Mouse (Mus musculus) MEL (cell line): ENCODE results near the gene Aplp1. TPM values are rescaled to one million over a fixed set of nuclear protein-coding genes. Genes with fewer than 3 reads are reported as not detected.

Source experiments
- DNase-seq: peaks from one replicate; pipeline ENCODE4 v3.0.0; 2011; ENCODE audit warnings: low read depth, low spot score
- H3K27ac ChIP-seq: 2 replicates; pipeline ENCODE4 v1.5.1; 2012; ENCODE audit warnings: low read depth, mild to moderate bottlenecking, control low read depth, low read length, moderate library complexity; ENCODE audit not compliant: control insufficient read depth
- H3K27me3 ChIP-seq, 2 experiments: fragments of 150-350 bp in 1 of 2; sonication (generic) in 1 of 2; 2 replicates each; pipeline ENCODE4 v1.6.1; 2012; ENCODE audit warnings: low read length in 2 of 2, mild to moderate bottlenecking in 2 of 2, improper control_type of control experiment in 1 of 2, moderate library complexity in 1 of 2; ENCODE audit not compliant: insufficient read depth in 2 of 2, control insufficient read depth in 1 of 2
- H3K36me3 ChIP-seq, 2 experiments: 2 replicates each; pipeline ENCODE4 v1.6.1; 2012 to 2014; ENCODE audit warnings: low read length in 2 of 2, improper control_type of control experiment in 1 of 2, inconsistent platforms in 1 of 2, mild to moderate bottlenecking in 1 of 2; ENCODE audit not compliant: insufficient read depth in 2 of 2, control insufficient read depth in 1 of 2
- H3K4me1 ChIP-seq, 2 experiments: fragments of 150-350 bp in 1 of 2; sonication (generic) in 1 of 2; 2 replicates each; pipeline ENCODE4 v1.6.1; 2012; ENCODE audit warnings: low read length in 2 of 2, improper control_type of control experiment in 1 of 2, mild to moderate bottlenecking in 1 of 2; ENCODE audit not compliant: insufficient read depth in 2 of 2, control insufficient read depth in 1 of 2
- H3K4me3 ChIP-seq, 2 experiments: fragments of 150-350 bp in 1 of 2; sonication (generic) in 1 of 2; 2 replicates each; pipeline ENCODE4 v1.5.1; 2012; ENCODE audit warnings: low read depth in 2 of 2, low read length in 2 of 2, mild to moderate bottlenecking in 2 of 2, moderate library complexity in 2 of 2, control low read depth in 1 of 2, improper control_type of control experiment in 1 of 2; ENCODE audit not compliant: control insufficient read depth in 1 of 2, insufficient read depth in 1 of 2
- H3K79me2 ChIP-seq: 2 replicates; pipeline ENCODE4 v1.6.1; 2012; ENCODE audit warnings: mild to moderate bottlenecking, low read length, moderate library complexity; ENCODE audit not compliant: control insufficient read depth, poor library complexity, insufficient read depth
- H3K9ac ChIP-seq: 2 replicates; pipeline ENCODE4 v1.6.1; 2012; ENCODE audit warnings: low read depth, mild to moderate bottlenecking, control low read depth, low read length, moderate library complexity; ENCODE audit not compliant: control insufficient read depth, poor library complexity, severe bottlenecking
- H3K9me3 ChIP-seq: fragments of 150-350 bp; sonication (generic); replicated peaks from 2 replicates; pipeline ENCODE4 v1.6.1; 2012; ENCODE audit warnings: mild to moderate bottlenecking, low read length, improper control_type of control experiment, moderate library complexity; ENCODE audit not compliant: insufficient read depth
- CHD1 ChIP-seq: IDR thresholded peaks from 2 replicates; pipeline ENCODE4 v1.6.1; 2012; ENCODE audit warnings: low read depth, mild to moderate bottlenecking, inconsistent platforms, low read length, improper control_type of control experiment
- CTCF ChIP-seq, 3 experiments: IDR thresholded peaks in 2 of 3; conservative IDR thresholded peaks in 1 of 3; 2 replicates each; pipeline ENCODE4 v1.5.1; 2011 to 2012; ENCODE audit warnings: low read length in 3 of 3, low read depth in 2 of 3, mild to moderate bottlenecking in 2 of 3, improper control_type of control experiment in 1 of 3, inconsistent platforms in 1 of 3, mixed read lengths in 1 of 3, moderate library complexity in 1 of 3; ENCODE audit not compliant: control insufficient read depth in 1 of 3, insufficient read depth in 1 of 3, poor library complexity in 1 of 3, severe bottlenecking in 1 of 3
- E2F4 ChIP-seq: IDR thresholded peaks from 2 replicates; pipeline ENCODE4 v1.6.1; 2011; ENCODE audit warnings: low read depth, low read length, improper control_type of control experiment, borderline replicate concordance
- ETS1 ChIP-seq: IDR thresholded peaks from 2 replicates; pipeline ENCODE4 v1.6.1; 2012; ENCODE audit warnings: low read depth, mild to moderate bottlenecking, inconsistent platforms, low read length, improper control_type of control experiment, moderate library complexity
- GABPA ChIP-seq: IDR thresholded peaks from 2 replicates; pipeline ENCODE4 v1.6.1; 2012; ENCODE audit warnings: low read depth, mild to moderate bottlenecking, inconsistent platforms, low read length, improper control_type of control experiment, moderate library complexity
- GATA1 ChIP-seq: IDR thresholded peaks from 2 replicates; pipeline ENCODE4 v1.6.1; 2011; ENCODE audit warnings: low read depth, low read length, improper control_type of control experiment
- HCFC1 ChIP-seq: IDR thresholded peaks from 2 replicates; pipeline ENCODE4 v1.6.1; 2012; ENCODE audit warnings: low read depth, mild to moderate bottlenecking, inconsistent platforms, low read length, improper control_type of control experiment, moderate library complexity
- MAZ ChIP-seq: IDR thresholded peaks from 2 replicates; pipeline ENCODE4 v1.6.1; 2012; ENCODE audit warnings: low read depth, mild to moderate bottlenecking, inconsistent platforms, low read length, improper control_type of control experiment
- MEF2A ChIP-seq: IDR thresholded peaks from 2 replicates; pipeline ENCODE4 v1.6.1; 2014; ENCODE audit warnings: low read depth, mild to moderate bottlenecking, inconsistent platforms, low read length, improper control_type of control experiment; ENCODE audit not compliant: poor library complexity, insufficient replicate concordance, severe bottlenecking; ENCODE audit errors: extremely low read depth
- MXI1 ChIP-seq: IDR thresholded peaks from 2 replicates; pipeline ENCODE4 v1.6.1; 2011; ENCODE audit warnings: mild to moderate bottlenecking, low read depth, low read length, improper control_type of control experiment
- MYC ChIP-seq: IDR thresholded peaks from 2 replicates; pipeline ENCODE4 v1.6.1; 2011; ENCODE audit warnings: low read depth, mild to moderate bottlenecking, low read length, improper control_type of control experiment, moderate library complexity
- NELFE ChIP-seq: IDR thresholded peaks from 2 replicates; pipeline ENCODE4 v1.6.1; 2011; ENCODE audit warnings: low read depth, low read length, improper control_type of control experiment
- NRF1 ChIP-seq: IDR thresholded peaks from 2 replicates; pipeline ENCODE4 v1.6.1; 2014; ENCODE audit warnings: low read depth, mild to moderate bottlenecking, inconsistent platforms, low read length, improper control_type of control experiment, moderate library complexity; ENCODE audit not compliant: poor library complexity, insufficient read depth, severe bottlenecking
- POLR2A ChIP-seq, 2 experiments: IDR thresholded peaks; 2 replicates each; pipeline ENCODE4 v1.6.1; 2011 to 2012; ENCODE audit warnings: low read length in 2 of 2, mild to moderate bottlenecking in 2 of 2, control low read depth in 1 of 2, improper control_type of control experiment in 1 of 2, low read depth in 1 of 2, moderate library complexity in 1 of 2; ENCODE audit not compliant: control insufficient read depth in 1 of 2, insufficient read depth in 1 of 2, poor library complexity in 1 of 2
- RAD21 ChIP-seq: IDR thresholded peaks from 2 replicates; pipeline ENCODE4 v1.6.1; 2011; ENCODE audit warnings: mild to moderate bottlenecking, low read depth, low read length, improper control_type of control experiment
- RCOR1 ChIP-seq: IDR thresholded peaks from 2 replicates; pipeline ENCODE4 v1.6.1; 2012; ENCODE audit warnings: low read depth, mild to moderate bottlenecking, inconsistent platforms, low read length, improper control_type of control experiment
- SMC3 ChIP-seq: IDR thresholded peaks from 2 replicates; pipeline ENCODE4 v1.6.1; 2011; ENCODE audit warnings: low read depth, low read length, improper control_type of control experiment
- USF1 ChIP-seq: IDR thresholded peaks from 2 replicates; pipeline ENCODE4 v1.6.1; 2014; ENCODE audit warnings: low read depth, mild to moderate bottlenecking, inconsistent platforms, low read length, improper control_type of control experiment, moderate library complexity
- USF2 ChIP-seq, 2 experiments: IDR thresholded peaks; 2 replicates each; pipeline ENCODE4 v1.6.1; 2011 to 2012; ENCODE audit warnings: improper control_type of control experiment in 2 of 2, low read length in 2 of 2, borderline replicate concordance in 1 of 2, inconsistent platforms in 1 of 2, low read depth in 1 of 2, mild to moderate bottlenecking in 1 of 2; ENCODE audit not compliant: insufficient read depth in 1 of 2
- ZC3H11A ChIP-seq: IDR thresholded peaks from 2 replicates; pipeline ENCODE4 v1.6.1; 2012; ENCODE audit warnings: low read depth, mild to moderate bottlenecking, inconsistent platforms, low read length, improper control_type of control experiment
- polyA plus RNA-seq, 2 experiments: library from polyadenylated mRNA; stranded (reverse) in 1 of 2; unstranded in 1 of 2; fragments of >175 nt in 1 of 2; fragments of >200 nt in 1 of 2; gene quantifications; 2 replicates each; pipeline versions ENCODE4 v1.2.1 to v1.2.4; 2012; ENCODE audit warnings: low replicate concordance in 2 of 2, low read depth in 1 of 2; ENCODE audit not compliant: insufficient read length in 2 of 2, insufficient read depth in 1 of 2, missing spikeins in 1 of 2
- total RNA-seq: library from RNA; depleted of rRNA; stranded (reverse); fragments of 300-350 nt; gene quantifications from 2 replicates; pipeline ENCODE4 v1.2.3, GENCODE M21; 2012

The Aplp1 gene
- total and polyA plus RNA-seq, 3 experiments: 1.9 to 7.1 TPM; not detected in 1

GRCm38 (mm10) chr7:30464816-30465300 lies 19.5 kb upstream of the Aplp1 start:
- Histone ChIP-seq H3K36me3 (no peaks in the 10 kb centered on the region), H3K4me1 (no peaks in the 10 kb centered on the region), H3K27me3 (peaks cover 0 to 1% of the 10 kb centered on the region in 2 experiments), H3K9me3 (no peaks in the 10 kb centered on the region), H3K4me3 (no peak overlapping the region), H3K27ac (no peak overlapping the region), H3K9ac (no peak overlapping the region), H3K79me2 (no peaks in the 10 kb centered on the region)
- no peak for DNase-seq
- TF ChIP-seq USF1 (no peak), E2F4 (no peak), CHD1 (no peak), NELFE (no peak), CTCF (IDR thresholded peaks at IDR 0.05 in 2 of 3, conservative IDR thresholded peaks at IDR 0.05 in 1 of 3; ENCODE audit: control insufficient read depth in 1 of 3, insufficient read depth in 1 of 3, low read depth in 2 of 3, low read length in 3 of 3, poor library complexity in 1 of 3, severe bottlenecking in 1 of 3) (no peak), GABPA (no peak)

GRCm38 (mm10) chr7:30463996-30464395 lies 18.7 kb upstream of the Aplp1 start:
- no peak for DNase-seq

GRCm38 (mm10) chr7:30463568-30463967 lies 18.2 kb upstream of the Aplp1 start:
- no peaks in the 10 kb centered on the region for H3K4me1 ChIP-seq
- H3K9ac ChIP-seq: no peak overlapping the region
- no peak for TF ChIP-seq ZC3H11A
- no peak for TF ChIP-seq GATA1
- no peak for TF ChIP-seq MYC
- TF ChIP-seq USF1: no peak
- no peak for TF ChIP-seq RAD21
- no peak for TF ChIP-seq POLR2A (IDR thresholded peaks at IDR 0.05; ENCODE audit: control insufficient read depth in 1 of 2, insufficient read depth in 1 of 2, low read depth in 1 of 2, low read length in 2 of 2, poor library complexity in 1 of 2)
- no peak for TF ChIP-seq MXI1
- H3K27ac ChIP-seq: no peak overlapping the region
- H3K27me3 ChIP-seq: peaks cover 0 to 1% of the 10 kb centered on the region in 2 experiments
- DNase-seq: no peak
- no peaks in the 10 kb centered on the region for H3K79me2 ChIP-seq
- no peaks in the 10 kb centered on the region for H3K9me3 ChIP-seq
- H3K4me3 ChIP-seq: no peak overlapping the region
- H3K36me3 ChIP-seq: no peaks in the 10 kb centered on the region

More at GRCm38 (mm10) chr7:30463996-30464395, 18.7 kb upstream of the Aplp1 start:
- Histone ChIP-seq H3K36me3 (no peaks in the 10 kb centered on the region), H3K4me3 (no peak overlapping the region), H3K27me3 (peaks cover 0 to 1% of the 10 kb centered on the region in 2 experiments), H3K9me3 (no peaks in the 10 kb centered on the region), H3K27ac (no peak overlapping the region), H3K4me1 (no peaks in the 10 kb centered on the region), H3K9ac (no peak overlapping the region), H3K79me2 (no peaks in the 10 kb centered on the region)
- TF ChIP-seq RAD21: no peak
- no peak for TF ChIP-seq SMC3
- no peak for TF ChIP-seq GATA1
- TF ChIP-seq CHD1: no peak
- no peak for TF ChIP-seq HCFC1
- no peak for TF ChIP-seq MAZ
- no peak for TF ChIP-seq ETS1
- no peak for TF ChIP-seq USF2 (IDR thresholded peaks at IDR 0.05; ENCODE audit: borderline replicate concordance in 1 of 2, insufficient read depth in 1 of 2, low read depth in 1 of 2, low read length in 2 of 2)
- no peak for TF ChIP-seq MEF2A
- TF ChIP-seq RCOR1: no peak
- no peak for TF ChIP-seq NRF1
- no peak for TF ChIP-seq POLR2A (IDR thresholded peaks at IDR 0.05; ENCODE audit: control insufficient read depth in 1 of 2, insufficient read depth in 1 of 2, low read depth in 1 of 2, low read length in 2 of 2, poor library complexity in 1 of 2)
- no peak for TF ChIP-seq MYC
